Mouse (Mus musculus) embryo, embryonic 11 days (tissue): Measurements from ENCODE around the gene Arid5a.
A peak's percentile ranks its signal among the peaks of the same experiment; 100 is the strongest.

Experiments
- DNase-seq: peaks from one replicate; pipeline ENCODE4 v3.0.0-alpha.2; 2015

Arid5a gene

GRCm38 (mm10) chr1:36307495-36308280 is at the start of gene Arid5a:
Gene Arid5a (plus strand): TSS chr1:36307733.
- DNase-seq, result peak; percentile 96

GRCm38 (mm10) chr1:36258631-36259030 is 48.9 kb upstream of the Arid5a start:
- no peak for DNase-seq

- no peak for DNase-seq
These were observed 48.3 kb upstream of the Arid5a start for GRCm38 (mm10) chr1:36259281-36259680.

GRCm38 (mm10) chr1:36260418-36260817 is 47.1 kb upstream of the Arid5a start:
- no peak for DNase-seq

GRCm38 (mm10) chr1:36261708-36262504 is 45.6 kb upstream of the Arid5a start:
- no peak for DNase-seq

GRCm38 (mm10) chr1:36263833-36264488 is 43.6 kb upstream of the Arid5a start:
- no peak for DNase-seq

- no peak for DNase-seq
These were observed 41.2 kb upstream of the Arid5a start for GRCm38 (mm10) chr1:36266293-36266692.

GRCm38 (mm10) chr1:36267595-36267994 is 39.9 kb upstream of the Arid5a start:
- DNase-seq, result no peak

GRCm38 (mm10) chr1:36269121-36269795 is 38.3 kb upstream of the Arid5a start:
- DNase-seq, result peak; percentile 27

GRCm38 (mm10) chr1:36270666-36271065 is 36.9 kb upstream of the Arid5a start:
- peak; percentile 54 for DNase-seq

- DNase-seq, result no peak
These were observed 35.9 kb upstream of the Arid5a start for GRCm38 (mm10) chr1:36271516-36272230.

- DNase-seq, result no peak
These were observed 35.0 kb upstream of the Arid5a start for GRCm38 (mm10) chr1:36272546-36272945.

GRCm38 (mm10) chr1:36273288-36273687 is 34.2 kb upstream of the Arid5a start:
- DNase-seq, result peak; percentile 52

GRCm38 (mm10) chr1:36274455-36274854 is 33.1 kb upstream of the Arid5a start, which contains the start of gene Neurl3:
Gene Neurl3 (minus strand): TSS chr1:36274679.
- DNase-seq, result no peak

GRCm38 (mm10) chr1:36275635-36276389 is 31.7 kb upstream of the Arid5a start:
- no peak for DNase-seq

- DNase-seq, result peak; percentile 68
These were observed 30.1 kb upstream of the Arid5a start for GRCm38 (mm10) chr1:36277267-36278060.

- peak; percentile 85 for DNase-seq
These were observed 28.3 kb upstream of the Arid5a start for GRCm38 (mm10) chr1:36279202-36279601.

GRCm38 (mm10) chr1:36280938-36281337 is 26.6 kb upstream of the Arid5a start:
- DNase-seq, result no peak

- no peak for DNase-seq
These were observed 25.7 kb upstream of the Arid5a start for GRCm38 (mm10) chr1:36281849-36282248.

- no peak for DNase-seq
These were observed 14.1 kb upstream of the Arid5a start for GRCm38 (mm10) chr1:36293470-36293869.
